Mouse (Mus musculus) spleen, adult 2 months (tissue): Measurements from ENCODE around the gene Sergef. TPM values are rescaled to one million over a fixed set of nuclear protein-coding genes. Genes with fewer than 3 reads are reported as not detected.

ENCODE experiments used
- DNase-seq, 2 experiments: peaks; one replicate each; pipeline versions ENCODE4 v3.0.0 to v3.0.0-alpha.2; 2012 to 2021; ENCODE audit warnings: low spot score in 2 of 2, low read depth in 1 of 2
- H3K27ac ChIP-seq: fragments of 200-500 bp; 2 replicates; pipeline ENCODE4 v1.5.1; 2012; ENCODE audit warnings: low read length, inconsistent platforms; ENCODE audit not compliant: insufficient read depth
- H3K27me3 ChIP-seq: fragments of 200-500 bp; 2 replicates; pipeline ENCODE4 v1.6.1; 2012; ENCODE audit warnings: mild to moderate bottlenecking, moderate library complexity, low read length, inconsistent platforms; ENCODE audit not compliant: control insufficient read depth, insufficient read depth
- H3K36me3 ChIP-seq: fragments of 200-500 bp; 2 replicates; pipeline ENCODE4 v1.6.1; 2012; ENCODE audit warnings: mild to moderate bottlenecking, low read length, inconsistent platforms; ENCODE audit not compliant: control insufficient read depth, insufficient read depth
- H3K4me1 ChIP-seq: fragments of 200-500 bp; 2 replicates; pipeline ENCODE4 v1.6.1; 2011; ENCODE audit warnings: inconsistent platforms; ENCODE audit not compliant: control insufficient read depth, insufficient read depth, insufficient read length
- H3K4me3 ChIP-seq: fragments of 200-500 bp; 2 replicates; pipeline ENCODE4 v1.5.1; 2011; ENCODE audit warnings: mild to moderate bottlenecking, inconsistent platforms; ENCODE audit not compliant: insufficient read depth, insufficient read length; ENCODE audit errors: extremely low read depth
- CTCF ChIP-seq: fragments of 200-500 bp; IDR thresholded peaks from 2 replicates; pipeline ENCODE4 v1.5.1; 2011; ENCODE audit warnings: mild to moderate bottlenecking, inconsistent platforms; ENCODE audit not compliant: insufficient read depth, insufficient read length, insufficient replicate concordance; ENCODE audit errors: extremely low read depth
- POLR2A ChIP-seq: fragments of 200-500 bp; IDR thresholded peaks from 2 replicates; pipeline ENCODE4 v1.6.1; 2011; ENCODE audit warnings: low read depth, low read length, inconsistent platforms
- WGBS: fragments of 180-500 bp; shearing (Covaris S2); methylation state at CpG from one replicate; pipeline ENCODE4 v1.1.7; 2018; 5-methylcytosine and 5-hydroxymethylcytosine counted together
- polyA plus RNA-seq: library from polyadenylated mRNA; depleted of rRNA; stranded (reverse); fragments of >200 nt; gene quantifications from 2 replicates; pipeline ENCODE4 v1.2.3, GENCODE M21; 2012

Gene Sergef
- polyA plus RNA-seq, 1 experiment, result 7.4 TPM

DNA sequence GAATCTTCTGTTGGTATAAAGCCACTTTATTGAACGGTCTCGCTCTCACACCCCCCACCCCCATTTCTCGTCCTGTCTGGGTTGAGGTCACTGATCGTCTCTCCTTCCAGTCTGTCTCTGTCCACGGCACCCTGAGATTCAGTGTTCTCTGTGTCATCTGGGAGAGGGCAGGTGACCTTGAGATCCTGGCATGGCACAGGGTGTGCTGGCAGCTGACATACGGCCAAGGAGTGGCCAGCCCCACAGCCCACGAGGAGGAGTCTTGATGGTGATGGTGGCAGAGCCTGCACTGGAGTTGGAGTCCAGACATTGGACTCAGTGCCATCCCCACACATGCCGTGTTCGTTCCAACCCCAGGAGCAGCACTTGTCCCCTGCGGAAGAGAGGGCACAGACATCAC, 196.4 kb downstream of the Sergef start:
- Histone ChIP-seq H3K27me3 (no peaks in the 10 kb centered on the region), H3K27ac (no peak overlapping the region), H3K36me3 (no peaks in the 10 kb centered on the region), H3K4me1 (no peaks in the 10 kb centered on the region), H3K4me3 (no peak overlapping the region)
- 95% methylated on average over 10 of the region's 10 CpGs for WGBS
- no peak for DNase-seq
- TF ChIP-seq POLR2A, result no peak
- TF ChIP-seq CTCF, result no peak

- 35% methylated on average over 9 of the region's 9 CpGs for WGBS
- H3K27me3 ChIP-seq, result no peaks in the 10 kb centered on the region
- no peak overlapping the region for H3K27ac ChIP-seq
- no peak for TF ChIP-seq POLR2A
- TF ChIP-seq CTCF, result no peak
- no peaks in the 10 kb centered on the region for H3K36me3 ChIP-seq
- DNase-seq, result no peak
- H3K4me3 ChIP-seq, result no peak overlapping the region
- H3K4me1 ChIP-seq, result no peaks in the 10 kb centered on the region
Observed at GRCm38 (mm10) chr7:46438537-46439141, 201.0 kb downstream of the Sergef start.

GRCm38 (mm10) chr7:46435833-46436232, 203.8 kb downstream of the Sergef start:
- Histone ChIP-seq H3K4me1 (no peaks in the 10 kb centered on the region), H3K4me3 (no peak overlapping the region), H3K27me3 (no peaks in the 10 kb centered on the region), H3K36me3 (no peaks in the 10 kb centered on the region), H3K27ac (no peak overlapping the region)
- TF ChIP-seq CTCF, result no peak
- no peak for TF ChIP-seq POLR2A
- 90% methylated on average over 5 of the region's 5 CpGs for WGBS
- DNase-seq, result no peak

DNA sequence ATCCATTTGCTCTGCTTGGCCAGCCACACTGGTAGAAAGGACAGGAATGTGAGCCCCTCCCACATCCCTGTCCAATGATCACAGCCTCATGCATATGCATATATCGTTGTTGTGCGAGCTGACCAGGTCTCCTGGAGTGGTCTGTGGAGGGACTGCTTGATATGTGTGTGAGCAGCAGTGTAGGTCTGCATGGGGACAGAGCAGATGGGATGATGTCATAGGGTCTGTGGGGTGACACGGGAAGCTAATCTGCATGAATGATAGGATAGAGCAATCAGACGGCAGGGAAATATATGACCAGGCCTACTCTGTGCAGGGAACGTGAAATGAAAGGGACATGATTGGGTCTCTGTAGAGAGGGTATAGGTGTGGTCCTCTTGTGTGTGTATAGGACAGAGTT, 205.7 kb downstream of the Sergef start:
- TF ChIP-seq POLR2A (no peak), CTCF (no peak)
- H3K36me3 ChIP-seq, result no peaks in the 10 kb centered on the region
- WGBS, result 76% methylated on average over 5 of the region's 5 CpGs
- DNase-seq, result no peak
- H3K27me3 ChIP-seq, result no peaks in the 10 kb centered on the region
- H3K27ac ChIP-seq, result no peak overlapping the region
- no peaks in the 10 kb centered on the region for H3K4me1 ChIP-seq
- H3K4me3 ChIP-seq, result no peak overlapping the region

GRCm38 (mm10) chr7:46425012-46425411, 214.6 kb downstream of the Sergef start:
- Histone ChIP-seq H3K27ac (no peak overlapping the region), H3K27me3 (no peaks in the 10 kb centered on the region), H3K36me3 (no peaks in the 10 kb centered on the region), H3K4me1 (no peaks in the 10 kb centered on the region), H3K4me3 (no peak overlapping the region)
- DNase-seq, result no peak
- TF ChIP-seq POLR2A, result no peak
- no peak for TF ChIP-seq CTCF
- WGBS, result 81% methylated on average over 4 of the region's 4 CpGs

DNA sequence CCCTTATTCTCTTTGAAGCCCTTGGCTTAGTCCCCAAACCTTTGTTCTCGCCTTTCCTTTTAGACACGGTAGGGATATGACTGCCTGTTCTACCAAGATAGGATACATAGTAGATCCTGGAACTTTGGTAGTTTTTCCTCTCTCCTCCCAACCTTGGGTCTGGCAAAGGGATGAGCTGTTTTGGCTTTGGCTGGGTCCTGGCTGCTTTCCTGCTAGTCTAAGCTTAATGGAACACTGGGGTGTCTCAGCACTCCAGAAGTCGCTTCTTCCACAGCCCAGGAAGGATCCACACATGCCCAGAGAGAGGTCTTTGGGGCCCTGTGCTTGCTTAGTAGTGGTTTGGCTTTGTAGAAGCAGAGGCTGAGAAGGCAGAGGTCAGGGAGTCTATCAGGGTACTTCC, 215.7 kb downstream of the Sergef start:
- TF ChIP-seq CTCF (no peak), POLR2A (no peak)
- WGBS, result 81% methylated on average over 3 of the region's 3 CpGs
- Histone ChIP-seq H3K36me3 (no peaks in the 10 kb centered on the region), H3K4me3 (no peak overlapping the region), H3K27me3 (no peaks in the 10 kb centered on the region), H3K4me1 (no peaks in the 10 kb centered on the region), H3K27ac (no peak overlapping the region)
- DNase-seq, result no peak

DNA sequence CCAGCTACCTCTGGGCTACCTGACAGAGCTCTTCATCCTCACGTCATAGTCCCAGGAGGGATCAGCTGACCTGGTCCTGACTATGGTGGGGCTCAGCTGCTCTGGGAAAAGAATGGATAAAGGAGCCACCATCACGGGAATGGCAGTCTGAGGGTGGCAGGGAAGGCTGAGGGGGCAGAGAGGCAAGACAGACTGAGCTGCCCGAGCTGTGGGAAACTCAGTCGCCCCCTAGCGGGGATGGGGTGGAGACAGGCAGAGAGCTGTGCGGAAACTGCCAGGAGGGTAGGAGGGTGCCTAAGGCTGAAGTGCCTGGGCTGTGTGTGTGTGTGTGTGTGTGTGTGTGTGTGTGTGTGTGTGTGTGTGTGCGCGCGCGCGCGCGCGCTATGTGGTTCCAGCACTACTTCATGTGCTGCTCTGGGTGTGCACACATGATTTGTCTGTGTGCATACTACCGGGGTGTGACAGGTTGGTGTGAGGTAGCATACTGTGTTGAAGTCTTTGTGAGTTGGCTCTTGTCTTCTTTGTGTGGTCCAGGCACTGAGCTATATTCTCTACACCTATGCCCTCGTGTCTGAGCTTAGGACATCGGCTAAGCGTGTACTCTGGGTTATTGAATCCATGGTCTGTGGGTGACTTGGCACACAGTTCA, 216.7 kb downstream of the Sergef start:
- no peaks in the 10 kb centered on the region for H3K36me3 ChIP-seq
- H3K27me3 ChIP-seq, result no peaks in the 10 kb centered on the region
- peak; percentile 71 for TF ChIP-seq CTCF
- no peak for TF ChIP-seq POLR2A
- H3K4me3 ChIP-seq, result no peak overlapping the region
- no peaks in the 10 kb centered on the region for H3K4me1 ChIP-seq
- no peak overlapping the region for H3K27ac ChIP-seq
- WGBS, result 63% methylated on average over 18 of the region's 18 CpGs
- peak; percentile 30 to 73 for DNase-seq
